In genomic region chr11:69915667-69916627, GRCm38 (mm10) we compare ENCODE assay signal across 10 mouse cellular contexts. TPM values are rescaled to one million over a fixed set of nuclear protein-coding genes. Genes with fewer than 3 reads are reported as not detected.
A peak's percentile ranks its signal among the peaks of the same experiment; 100 is the strongest.
DNase-seq lines count a peak whose midpoint lies in the region; ATAC-seq lines count a peak whose summit lies in the region.
"Had no signal": no experiment of that assay in that cellular context is flagged by ENCODE, and none has a peak within 500 bp of the region (broad histone marks: within the 10 kb centered on the region; RNA-seq: fewer than 3 reads in every experiment).

No protein-coding gene starts in this region.

- no peaks in the 10 kb centered on the region for H3K27me3 ChIP-seq in intestine, embryonic 16.5 days (replicated peaks; ENCODE audit: control insufficient read depth, insufficient read depth, low read length)

- ATAC-seq in intestine, embryonic 16.5 days = no peak
- ATAC-seq in cerebellum, adult (ENCODE audit: insufficient number of reproducible peaks, low FRiP score, low TSS enrichment) = no peak

- H3K36me3 ChIP-seq in intestine, embryonic 16.5 days (ENCODE audit: control insufficient read depth, insufficient read depth, low read length) = peaks cover 27% of the 10 kb centered on the region

- no peak overlapping the region for H3K27ac ChIP-seq in intestine, embryonic 16.5 days (ENCODE audit: low read length)

- peak overlapping the region; percentile 33 for H3K9ac ChIP-seq in intestine, embryonic 16.5 days (ENCODE audit: low read depth, low read length)

- H3K9me3 ChIP-seq in intestine, embryonic 16.5 days (ENCODE audit: control insufficient read depth, low read length) = no peaks in the 10 kb centered on the region

- DNase-seq in embryo, embryonic 9.5 days (ENCODE audit: extremely low spot score) = peak; percentile 27
- no peak for DNase-seq in embryo, embryonic 11 days
- DNase-seq in spleen, adult 12 weeks (ENCODE audit: low spot score) = peak; percentile 59
- DNase-seq in spleen, adult 18-20 months = no peak
- peak; percentile 41 to 73 for DNase-seq in spleen, postnatal 36 days (ENCODE audit: low spot score in 2 of 2)
- no peak for DNase-seq in thymus, postnatal 36 days
- DNase-seq: cerebellum, postnatal 25 days; right cerebral cortex, adult 18-20 months had no signal

- no peak overlapping the region for H3K4me3 ChIP-seq in intestine, embryonic 16.5 days (ENCODE audit: low read length)

- peaks cover 34% of the 10 kb centered on the region for H3K4me1 ChIP-seq in intestine, embryonic 16.5 days (ENCODE audit: control insufficient read depth, insufficient read depth, low read length)

- WGBS in intestine, embryonic 16.5 days = 66% methylated on average over 5 of the region's 5 CpGs

- H3K4me2 ChIP-seq in intestine, embryonic 16.5 days (ENCODE audit: low read depth, low read length) = 0 out of 2 replicates have a peak overlapping the region, but pooled peaks have one; percentile 3

RNA-seq across cellular contexts. Expression of gene Gps2, which starts 2.3 kb away (rescaled TPM):
- 60.0 and 63.8 TPM in 2 replicates for polyA plus RNA-seq in intestine, embryonic 16.5 days (2015; fragmentation: Nextera tagmentation; extraction: Ambion mirVana)

RNA-seq across cellular contexts. Expression of gene Eif5a, which starts 5.8 kb away (rescaled TPM):
- polyA plus RNA-seq in intestine, embryonic 16.5 days (2015; fragmentation: Nextera tagmentation; extraction: Ambion mirVana) = 1,478 and 1,683 TPM in 2 replicates

RNA-seq across cellular contexts. Expression of gene Neurl4, which starts 15.1 kb away (rescaled TPM):
- polyA plus RNA-seq in intestine, embryonic 16.5 days (2015; fragmentation: Nextera tagmentation; extraction: Ambion mirVana) = 7.1 and 10.1 TPM in 2 replicates

RNA-seq across cellular contexts. Expression of gene 2810408A11Rik, which starts 15.2 kb away (rescaled TPM):
- polyA plus RNA-seq in intestine, embryonic 16.5 days (2015; fragmentation: Nextera tagmentation; extraction: Ambion mirVana) = 4.7 and 5.4 TPM in 2 replicates

RNA-seq across cellular contexts. Expression of gene Ybx2, which starts 19.6 kb away (rescaled TPM):
- polyA plus RNA-seq in intestine, embryonic 16.5 days (2015; fragmentation: Nextera tagmentation; extraction: Ambion mirVana) = 1.3 and 2.1 TPM in 2 replicates

Comparison
In these comparisons a context has a peak if more than half of its experiments do, and no peak if none do; other contexts are left out.
1. DNase-seq: peak in embryo, embryonic 9.5 days (single experiment), spleen, adult 12 weeks (single experiment) and spleen, postnatal 36 days (2 of 2); none in embryo, embryonic 11 days (single experiment), spleen, adult 18-20 months (0 of 2) and thymus, postnatal 36 days (0 of 2).